Mouse (Mus musculus): ENCODE data around the gene Rad51b.

- TF ChIP-seq CTCF (conservative IDR thresholded peaks at IDR 0.05 in 1 of 2, IDR thresholded peaks at IDR 0.05 in 1 of 2; ENCODE audit: low read depth in 2 of 2, low read length in 2 of 2), result no peak
- no peak for TF ChIP-seq POLR2A (IDR thresholded peaks at IDR 0.05; ENCODE audit: low read depth, low read length)
- no peak for TF ChIP-seq POLR2AphosphoS2 (IDR thresholded peaks at IDR 0.05; ENCODE audit: low read depth, low read length)
These were observed 511.6 kb downstream of the Rad51b start for GRCm38 (mm10) chr12:79808426-79809398.
